8 mouse cellular contexts compared by ENCODE assay signal in genomic region chr17:29080758-29081617, GRCm38 (mm10). TPM values are rescaled to one million over a fixed set of nuclear protein-coding genes. Genes with fewer than 3 reads are reported as not detected.
DNase-seq lines count a peak whose midpoint lies in the region; ATAC-seq and TF ChIP-seq lines count a peak whose summit lies in the region.

No protein-coding gene starts in this region.

- no peak for TF ChIP-seq CTCF in testis, adult 2 months (IDR thresholded peaks at IDR 0.05; ENCODE audit: control insufficient read depth, insufficient read depth, insufficient replicate concordance, low read depth, low read length)

- peak overlapping the region; percentile 31 for H3K9ac ChIP-seq in embryonic facial prominence, embryonic 14.5 days (ENCODE audit: low read depth, low read length)
- no peak overlapping the region for H3K9ac ChIP-seq in liver, embryonic 15.5 days

- H3K36me3 ChIP-seq in testis, adult 2 months (ENCODE audit: control insufficient read depth, insufficient read depth, low read length) = no peaks in the 10 kb centered on the region
- no peaks in the 10 kb centered on the region for H3K36me3 ChIP-seq in embryonic facial prominence, embryonic 14.5 days (ENCODE audit: control insufficient read depth, insufficient read depth, low read length)
- no peaks in the 10 kb centered on the region for H3K36me3 ChIP-seq in liver, embryonic 15.5 days (replicated peaks)

- no peaks in the 10 kb centered on the region for H3K27me3 ChIP-seq in testis, adult 2 months (ENCODE audit: control insufficient read depth, insufficient read depth, low read length)
- peaks cover 13% of the 10 kb centered on the region for H3K27me3 ChIP-seq in embryonic facial prominence, embryonic 14.5 days (replicated peaks; ENCODE audit: control insufficient read depth, insufficient read depth, low read length)
- peaks cover 58% of the 10 kb centered on the region for H3K27me3 ChIP-seq in liver, embryonic 15.5 days

- peak overlapping the region; percentile 0; the same call in 1 of the 2 replicates for H3K4me3 ChIP-seq in testis, adult 2 months (ENCODE audit: control insufficient read depth, low read depth, low read length)
- peak overlapping the region; percentile 13 for H3K4me3 ChIP-seq in embryonic facial prominence, embryonic 14.5 days (ENCODE audit: low read depth, low read length)
- no peak overlapping the region for H3K4me3 ChIP-seq in liver, embryonic 15.5 days (replicated peaks)

- H3K27ac ChIP-seq in testis, adult 2 months (ENCODE audit: control insufficient read depth, insufficient read depth, low read depth, low read length) = no peak overlapping the region
- H3K27ac ChIP-seq in embryonic facial prominence, embryonic 14.5 days (replicated peaks; ENCODE audit: low read depth, low read length) = no peak overlapping the region
- no peak overlapping the region for H3K27ac ChIP-seq in liver, embryonic 15.5 days (replicated peaks)

- peak overlapping the region; percentile 32 for H3K4me2 ChIP-seq in embryonic facial prominence, embryonic 14.5 days (ENCODE audit: low read depth, low read length)
- H3K4me2 ChIP-seq in liver, embryonic 15.5 days = peak overlapping the region; percentile 49

- H3K4me1 ChIP-seq in testis, adult 2 months (ENCODE audit: control insufficient read depth, insufficient read depth, low read length) = peaks cover 23% of the 10 kb centered on the region
- H3K4me1 ChIP-seq in embryonic facial prominence, embryonic 14.5 days (ENCODE audit: control insufficient read depth, insufficient read depth, low read length) = peaks cover 26% of the 10 kb centered on the region
- H3K4me1 ChIP-seq in liver, embryonic 15.5 days (replicated peaks) = peaks cover 27% of the 10 kb centered on the region

- ATAC-seq in embryonic facial prominence, embryonic 14.5 days (ENCODE audit: low read depth) = no peak
- ATAC-seq in liver, embryonic 15.5 days (ENCODE audit: insufficient read depth) = no peak

- DNase-seq in testis, postnatal 14 days (ENCODE audit: low spot score) = no peak
- no peak for DNase-seq in embryonic facial prominence, embryonic 14.5 days (ENCODE audit: low spot score)
- peak; percentile 39 for DNase-seq in testis, postnatal 10 days (ENCODE audit: low spot score)
- DNase-seq in gastrocnemius, postnatal 4 days (ENCODE audit: low spot score in 2 of 2) = no peak
- no peak for DNase-seq in cerebellum, adult 11-12 months
- DNase-seq in c-Kit-positive CD71-positive TER-119-positive erythroid progenitor cells, embryonic 14.5 days (ENCODE audit: low spot score) = no peak

- WGBS in embryonic facial prominence, embryonic 14.5 days = 3% methylated on average over 23 of the region's 23 CpGs
- WGBS in liver, embryonic 15.5 days (ENCODE audit: insufficient replicate concordance) = 9% methylated on average over 23 of the region's 23 CpGs

- 0 out of 2 replicates have a peak, but pooled peaks cover 6% of the 10 kb centered on the region for H3K9me3 ChIP-seq in embryonic facial prominence, embryonic 14.5 days (ENCODE audit: control insufficient read depth, low read length)
- H3K9me3 ChIP-seq in liver, embryonic 15.5 days (replicated peaks) = no peaks in the 10 kb centered on the region

- no peak for TF ChIP-seq POLR2A in testis, adult 2 months (IDR thresholded peaks at IDR 0.05; ENCODE audit: control insufficient read depth, low read depth, low read length)

RNA-seq across cellular contexts. Expression of gene Cdkn1a, which starts 9.8 kb away (rescaled TPM):
- polyA plus RNA-seq in testis, adult 2 months (2012; rRNA removed) = 10.5 and 11.3 TPM in 2 replicates
- polyA plus RNA-seq in embryonic facial prominence, embryonic 14.5 days (2014; fragmentation: Nextera tagmentation; extraction: Ambion mirVana) = 223 and 292 TPM in 2 replicates
- 15.4 and 15.5 TPM in 2 replicates for polyA plus RNA-seq in liver, embryonic 15.5 days (2015; fragmentation: Nextera tagmentation; extraction: Ambion mirVana)
- 100 to 1,000 TPM; 138 to 142 TPM for total RNA-seq in gastrocnemius, postnatal 4 days (2021)

RNA-seq across cellular contexts. Expression of gene Rab44, which starts 33.0 kb away (rescaled TPM):
- polyA plus RNA-seq in testis, adult 2 months (2012; rRNA removed) = 2.4 TPM in 1 of 2 replicates, not detected in the other
- 1.7 and 2.2 TPM in 2 replicates for polyA plus RNA-seq in embryonic facial prominence, embryonic 14.5 days (2014; fragmentation: Nextera tagmentation; extraction: Ambion mirVana)
- polyA plus RNA-seq in liver, embryonic 15.5 days (2015; fragmentation: Nextera tagmentation; extraction: Ambion mirVana) = 7.8 and 10.0 TPM in 2 replicates
- total RNA-seq in gastrocnemius, postnatal 4 days (2021) = 1 to 10 TPM; 1.8 to 2.3 TPM

RNA-seq across cellular contexts. Expression of gene Srsf3, which starts 48.6 kb away (rescaled TPM):
- 75.4 and 83.4 TPM in 2 replicates for polyA plus RNA-seq in testis, adult 2 months (2012; rRNA removed)
- polyA plus RNA-seq in embryonic facial prominence, embryonic 14.5 days (2014; fragmentation: Nextera tagmentation; extraction: Ambion mirVana) = 494 and 574 TPM in 2 replicates
- polyA plus RNA-seq in liver, embryonic 15.5 days (2015; fragmentation: Nextera tagmentation; extraction: Ambion mirVana) = 204 and 215 TPM in 2 replicates
- 100 to 1,000 TPM; 129 TPM for total RNA-seq in gastrocnemius, postnatal 4 days (2021)

Comparison
In these comparisons a context has a peak if more than half of its experiments do, and no peak if none do; other contexts are left out.
1. RNA of gene Cdkn1a, which starts 9.8 kb away (polyA plus RNA-seq): 223 to 292 TPM in embryonic facial prominence, embryonic 14.5 days; 15.4 to 15.5 TPM in liver, embryonic 15.5 days and 10.5 to 11.3 TPM in testis, adult 2 months; every median in the first group is over 10 times any median in the second.